Mouse (Mus musculus): ENCODE data around the gene Memo1. TPM values are rescaled to one million over a fixed set of nuclear protein-coding genes. Genes with fewer than 3 reads are reported as not detected.
"Not testable (repeated sequence)": the region's sequence is repeated elsewhere in the genome, so short reads cannot be mapped to it uniquely, and the experiment has no call there.

Memo1 gene
- polyA plus RNA-seq, 1 experiment from 2014 or later, result 69.2 TPM

GRCm38 (mm10) chr17:74316309-74316863, 21.1 kb upstream of the Memo1 start:
- peak overlapping the region; percentile 91 for H3K27ac ChIP-seq
- peak; percentile 95 for ATAC-seq (ENCODE audit: low FRiP score)
- peaks cover 14% of the 10 kb centered on the region for H3K4me1 ChIP-seq
- H3K9ac ChIP-seq, result peak overlapping the region; percentile 75
- under 1% methylated on average over 39 of the region's 48 CpGs for WGBS
- no peaks in the 10 kb centered on the region for H3K9me3 ChIP-seq (replicated peaks)
- peaks cover 5% of the 10 kb centered on the region; the same call in 1 of the 2 replicates for H3K36me3 ChIP-seq
- H3K4me3 ChIP-seq, result peak overlapping the region; percentile 75
- peak overlapping the region; percentile 81 for H3K4me2 ChIP-seq (replicated peaks)
- H3K27me3 ChIP-seq, result no peaks in the 10 kb centered on the region

GRCm38 (mm10) chr17:74315445-74316308, 20.4 kb upstream of the Memo1 start:
- Histone ChIP-seq H3K36me3 (peaks cover 6% of the 10 kb centered on the region; the same call in 1 of the 2 replicates), H3K9ac (peak overlapping the region; percentile 75), H3K4me1 (peaks cover 14% of the 10 kb centered on the region), H3K9me3 (replicated peaks) (no peaks in the 10 kb centered on the region), H3K27ac (peak overlapping the region; percentile 91), H3K4me3 (peak overlapping the region; percentile 75), H3K27me3 (no peaks in the 10 kb centered on the region), H3K4me2 (replicated peaks) (peak overlapping the region; percentile 81)
- ATAC-seq (ENCODE audit: low FRiP score), result peak; percentile 91
- under 1% methylated on average over 45 of the region's 45 CpGs for WGBS

- no peak for ATAC-seq (ENCODE audit: low FRiP score)
- peaks cover 64% of the 10 kb centered on the region for H3K36me3 ChIP-seq
- no peaks in the 10 kb centered on the region for H3K9me3 ChIP-seq (replicated peaks)
- no peaks in the 10 kb centered on the region for H3K4me1 ChIP-seq
- WGBS, result 97% methylated on average over 1 of the region's 1 CpGs
- no peak overlapping the region for H3K4me2 ChIP-seq (replicated peaks)
- no peak overlapping the region for H3K4me3 ChIP-seq
- no peak overlapping the region for H3K27ac ChIP-seq
- H3K9ac ChIP-seq, result no peak overlapping the region
- no peaks in the 10 kb centered on the region for H3K27me3 ChIP-seq
Measured at GRCm38 (mm10) chr17:74306021-74306420, 10.7 kb upstream of the Memo1 start.

GRCm38 (mm10) chr17:74305616-74306015, 10.3 kb upstream of the Memo1 start:
- no peaks in the 10 kb centered on the region for H3K27me3 ChIP-seq
- H3K4me1 ChIP-seq, result no peaks in the 10 kb centered on the region
- H3K4me3 ChIP-seq, result no peak overlapping the region
- ATAC-seq (ENCODE audit: low FRiP score), result no peak
- peaks cover 63% of the 10 kb centered on the region for H3K36me3 ChIP-seq
- H3K27ac ChIP-seq, result no peak overlapping the region
- no peak overlapping the region for H3K4me2 ChIP-seq (replicated peaks)
- H3K9me3 ChIP-seq (replicated peaks), result no peaks in the 10 kb centered on the region
- no peak overlapping the region for H3K9ac ChIP-seq
- WGBS, result 89% methylated on average over 4 of the region's 4 CpGs

GRCm38 (mm10) chr17:74304060-74304459, 8.7 kb upstream of the Memo1 start:
- H3K27me3 ChIP-seq, result no peaks in the 10 kb centered on the region
- 88% methylated on average over 4 of the region's 4 CpGs for WGBS
- H3K27ac ChIP-seq, result no peak overlapping the region
- ATAC-seq (ENCODE audit: low FRiP score), result no peak
- no peaks in the 10 kb centered on the region for H3K9me3 ChIP-seq (replicated peaks)
- peaks cover 55% of the 10 kb centered on the region for H3K36me3 ChIP-seq
- H3K4me2 ChIP-seq (replicated peaks), result no peak overlapping the region
- no peak overlapping the region for H3K9ac ChIP-seq
- H3K4me1 ChIP-seq, result no peaks in the 10 kb centered on the region
- H3K4me3 ChIP-seq, result no peak overlapping the region

GRCm38 (mm10) chr17:74300089-74300488, 4.8 kb upstream of the Memo1 start:
- Histone ChIP-seq H3K9me3 (replicated peaks) (no peaks in the 10 kb centered on the region), H3K4me3 (no peak overlapping the region), H3K27me3 (no peaks in the 10 kb centered on the region), H3K9ac (no peak overlapping the region), H3K36me3 (peaks cover 34% of the 10 kb centered on the region), H3K4me2 (replicated peaks) (no peak overlapping the region), H3K27ac (no peak overlapping the region), H3K4me1 (no peaks in the 10 kb centered on the region)
- 80% methylated on average over 5 of the region's 5 CpGs for WGBS
- ATAC-seq (ENCODE audit: low FRiP score), result no peak

DNA sequence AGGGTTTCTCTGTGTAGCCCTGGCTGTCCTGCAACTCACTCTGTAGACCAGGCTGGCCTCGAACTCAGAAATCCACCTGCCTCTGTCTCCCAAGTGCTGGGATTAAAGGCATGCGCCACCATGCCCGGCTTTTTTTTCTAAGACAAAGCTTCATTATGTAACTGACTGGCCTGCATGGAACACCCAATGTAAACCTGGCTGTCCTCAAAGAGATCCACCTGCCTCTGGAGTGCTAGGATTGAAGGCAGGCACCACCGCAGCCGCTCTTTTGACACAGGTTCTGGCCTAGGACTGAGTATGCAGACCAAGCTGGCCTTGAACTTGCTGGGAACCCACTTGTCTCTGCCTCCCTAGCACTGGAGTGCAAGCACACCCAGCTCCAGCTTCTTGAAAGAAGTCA, 1.7 kb upstream of the Memo1 start:
- H3K36me3 ChIP-seq, result peaks cover 19% of the 10 kb centered on the region
- WGBS, result 92% methylated on average over 5 of the region's 5 CpGs
- not testable (repeated sequence) for ATAC-seq (ENCODE audit: low FRiP score); H3K4me3 ChIP-seq; H3K27me3 ChIP-seq; H3K9me3 ChIP-seq (replicated peaks); H3K4me2 ChIP-seq (replicated peaks); H3K27ac ChIP-seq; H3K9ac ChIP-seq; H3K4me1 ChIP-seq

DNA sequence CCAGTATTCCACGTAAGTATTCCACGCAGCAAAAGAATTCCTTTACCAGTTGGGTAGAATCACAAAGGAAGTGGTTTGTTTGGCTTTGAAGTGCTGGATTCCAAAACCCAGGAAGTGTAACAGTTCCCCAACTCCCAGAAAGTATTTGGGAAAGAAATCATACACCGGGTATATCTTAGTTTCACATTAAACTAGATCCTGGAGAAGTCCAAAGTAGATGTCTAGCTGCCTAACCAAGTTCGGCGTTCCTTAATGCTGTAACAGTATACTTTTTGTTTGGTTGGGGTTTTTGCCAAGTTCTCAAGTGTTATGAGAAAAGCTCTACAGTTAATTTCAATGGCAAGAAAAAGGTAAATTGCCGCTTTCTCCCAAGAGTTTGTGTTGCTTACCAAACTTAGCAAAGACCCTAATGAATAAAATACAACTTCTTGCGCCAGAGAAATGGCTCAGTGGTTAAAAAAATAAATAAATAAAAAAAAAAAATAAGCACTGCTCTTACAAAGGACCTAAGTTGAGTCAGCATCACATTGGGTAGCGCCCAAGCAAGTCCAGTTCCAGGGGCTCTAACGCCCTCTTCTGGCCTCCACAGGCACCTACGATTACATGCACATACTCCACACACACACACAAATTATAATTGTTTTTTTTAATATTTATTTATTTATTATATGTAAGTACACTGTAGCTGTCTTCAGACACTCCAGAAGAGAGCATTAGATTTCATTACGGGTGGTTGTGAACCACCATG, 929 bp upstream of the Memo1 start:
- Histone ChIP-seq H3K9ac (0 out of 2 replicates have a peak overlapping the region, but pooled peaks have one; percentile 96), H3K4me3 (peak overlapping the region; percentile 96), H3K4me2 (replicated peaks) (peak overlapping the region; percentile 77), H3K36me3 (peaks cover 13% of the 10 kb centered on the region), H3K27ac (peak overlapping the region; percentile 98; the same call in 1 of the 2 replicates), H3K27me3 (no peaks in the 10 kb centered on the region), H3K9me3 (replicated peaks) (no peaks in the 10 kb centered on the region), H3K4me1 (peaks cover 14% of the 10 kb centered on the region)
- 49% methylated on average over 11 of the region's 11 CpGs for WGBS
- ATAC-seq (ENCODE audit: low FRiP score), result no peak

- Histone ChIP-seq H3K36me3 (peaks cover 6% of the 10 kb centered on the region; the same call in 1 of the 2 replicates), H3K27ac (peak overlapping the region; percentile 98), H3K9me3 (replicated peaks) (no peaks in the 10 kb centered on the region), H3K4me1 (peaks cover 19% of the 10 kb centered on the region), H3K9ac (peak overlapping the region; percentile 96), H3K4me3 (peak overlapping the region; percentile 96), H3K27me3 (no peaks in the 10 kb centered on the region), H3K4me2 (replicated peaks) (peak overlapping the region; percentile 77)
- ATAC-seq (ENCODE audit: low FRiP score), result peak; percentile 84
- WGBS, result under 1% methylated on average over 53 of the region's 80 CpGs
Measured at GRCm38 (mm10) chr17:74294426-74295025, 795 bp downstream of the Memo1 start.

DNA sequence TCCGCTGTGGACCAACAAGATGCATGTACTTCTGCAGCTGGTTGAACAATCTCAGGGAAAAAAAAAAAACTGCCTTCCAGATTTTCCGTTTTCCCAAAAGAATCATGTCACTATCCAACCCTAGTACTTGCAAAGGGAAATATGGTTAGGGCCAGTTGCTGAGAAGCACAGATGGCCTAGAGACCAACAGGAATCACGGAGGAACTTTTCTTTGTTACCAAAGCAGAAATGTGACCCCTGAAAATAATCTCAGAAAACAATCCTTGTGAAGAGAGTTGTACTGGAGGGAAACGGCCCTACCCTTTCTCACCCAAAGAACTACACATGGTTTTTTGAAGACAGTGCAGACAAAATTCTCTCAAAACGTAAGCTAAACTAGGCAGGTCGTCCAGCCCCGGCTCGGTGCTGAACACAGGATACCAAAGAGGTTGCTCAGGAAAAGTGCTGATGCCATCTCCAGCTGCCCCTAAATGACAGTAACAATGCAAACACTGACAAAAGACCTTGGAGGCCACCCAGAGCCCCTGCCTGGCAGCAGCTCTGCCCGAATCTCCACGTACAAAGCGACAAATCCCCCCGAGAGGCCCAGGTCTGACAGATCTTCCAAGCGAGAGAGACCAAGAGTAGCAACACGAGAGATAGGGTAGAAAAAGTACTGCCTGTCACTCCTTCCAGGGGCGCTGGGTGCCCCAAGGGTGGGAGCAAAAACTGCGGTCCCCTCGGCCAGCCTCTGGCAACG, 1.5 kb downstream of the Memo1 start:
- Histone ChIP-seq H3K27ac (peak overlapping the region; percentile 98), H3K4me1 (peaks cover 19% of the 10 kb centered on the region), H3K27me3 (no peaks in the 10 kb centered on the region), H3K4me3 (peak overlapping the region; percentile 96), H3K9me3 (replicated peaks) (no peaks in the 10 kb centered on the region), H3K36me3 (peaks cover 6% of the 10 kb centered on the region; the same call in 1 of the 2 replicates), H3K9ac (peak overlapping the region; percentile 96), H3K4me2 (replicated peaks) (peak overlapping the region; percentile 77)
- peak; percentile 2; the same call in 1 of the 2 replicates for ATAC-seq (ENCODE audit: low FRiP score)
- WGBS, result 2% methylated on average over 18 of the region's 18 CpGs

GRCm38 (mm10) chr17:74291640-74292361, 3.5 kb downstream of the Memo1 start:
- H3K27me3 ChIP-seq, result no peaks in the 10 kb centered on the region
- H3K4me2 ChIP-seq (replicated peaks), result no peak overlapping the region
- H3K36me3 ChIP-seq, result peaks cover 4% of the 10 kb centered on the region; the same call in 1 of the 2 replicates
- no peak for ATAC-seq (ENCODE audit: low FRiP score)
- H3K4me1 ChIP-seq, result peaks cover 19% of the 10 kb centered on the region
- H3K9me3 ChIP-seq (replicated peaks), result no peaks in the 10 kb centered on the region
- H3K9ac ChIP-seq, result no peak overlapping the region
- no peak overlapping the region for H3K4me3 ChIP-seq
- WGBS, result 92% methylated on average over 4 of the region's 4 CpGs
- no peak overlapping the region for H3K27ac ChIP-seq

All from hindbrain, embryonic 12.5 days (tissue).